Mouse (Mus musculus) neutrophil, adult 5-6 weeks (primary cell): ENCODE results near the gene Cfap97d1. TPM values are rescaled to one million over a fixed set of nuclear protein-coding genes. Genes with fewer than 3 reads are reported as not detected.

Experiments used
- ATAC-seq: fragments of 151-379, 151-347 bp; 2 replicates; pipeline ENCODE4 v1.8.0; 2017; ENCODE audit warnings: mild to moderate bottlenecking, moderate TSS enrichment; ENCODE audit not compliant: insufficient number of reproducible peaks, poor library complexity, low FRiP score, severe bottlenecking; ENCODE audit errors: extremely low read depth
- total RNA-seq: library from RNA; stranded (forward); fragments of 200-1000 nt; gene quantifications from 2 replicates; pipeline ENCODE4 v1.2.3, GENCODE M21; 2017

The Cfap97d1 gene
- total RNA-seq, 1 experiment from 2014 or later, result not detected

GRCm38 (mm10) chr11:101999466-101999865 lies 15.4 kb downstream of the Cfap97d1 start:
- ATAC-seq, result no peak

GRCm38 (mm10) chr11:102004251-102004650 lies 20.2 kb downstream of the Cfap97d1 start:
- no peak for ATAC-seq

- ATAC-seq, result no peak
These were observed 22.2 kb downstream of the Cfap97d1 start for GRCm38 (mm10) chr11:102006271-102006670.

- ATAC-seq, result no peak
These were observed 22.6 kb downstream of the Cfap97d1 start for GRCm38 (mm10) chr11:102006688-102007087.

GRCm38 (mm10) chr11:102008372-102008771 lies 24.3 kb downstream of the Cfap97d1 start:
- ATAC-seq, result no peak

GRCm38 (mm10) chr11:102008954-102009637 lies 25.0 kb downstream of the Cfap97d1 start:
- ATAC-seq, result no peak

- ATAC-seq, result no peak
These were observed 26.1 kb downstream of the Cfap97d1 start for GRCm38 (mm10) chr11:102010140-102010539.

GRCm38 (mm10) chr11:102011510-102011909 lies 27.4 kb downstream of the Cfap97d1 start:
- no peak for ATAC-seq

- no peak for ATAC-seq
These were observed 29.1 kb downstream of the Cfap97d1 start for GRCm38 (mm10) chr11:102013201-102013600.

- ATAC-seq, result no peak
These were observed 31.4 kb downstream of the Cfap97d1 start for GRCm38 (mm10) chr11:102015472-102015871.

GRCm38 (mm10) chr11:102016136-102016535 lies 32.1 kb downstream of the Cfap97d1 start:
- no peak for ATAC-seq

- no peak for ATAC-seq
These were observed 35.7 kb downstream of the Cfap97d1 start for GRCm38 (mm10) chr11:102019736-102020135.

GRCm38 (mm10) chr11:102021196-102021595 lies 37.1 kb downstream of the Cfap97d1 start:
- no peak for ATAC-seq

GRCm38 (mm10) chr11:102023406-102023805 lies 39.3 kb downstream of the Cfap97d1 start:
- no peak for ATAC-seq

- no peak for ATAC-seq
These were observed 40.1 kb downstream of the Cfap97d1 start for GRCm38 (mm10) chr11:102024084-102024758.

GRCm38 (mm10) chr11:102024875-102025274 lies 40.8 kb downstream of the Cfap97d1 start:
- ATAC-seq, result no peak

GRCm38 (mm10) chr11:102025354-102025753 lies 41.3 kb downstream of the Cfap97d1 start:
- ATAC-seq, result no peak

- ATAC-seq, result no peak
These were observed 42.0 kb downstream of the Cfap97d1 start for GRCm38 (mm10) chr11:102025991-102026660.

- no peak for ATAC-seq
These were observed 42.7 kb downstream of the Cfap97d1 start for GRCm38 (mm10) chr11:102026694-102027360.
